Mouse (Mus musculus): ENCODE data around the gene Prr5.

GRCm38 (mm10) chr15:84659856-84660255 is 9.6 kb upstream of the Prr5 start:
- TF ChIP-seq CTCF (IDR thresholded peaks at IDR 0.05; ENCODE audit: extremely low read depth, insufficient read depth, insufficient read length, insufficient replicate concordance) (no peak), POLR2A (IDR thresholded peaks at IDR 0.05; ENCODE audit: low read depth, low read length) (no peak)
